Mouse (Mus musculus) spleen, postnatal 10 days (tissue): ENCODE results near the gene Brd9.

ENCODE experiments used
- DNase-seq, 2 experiments: peaks; one replicate each; pipeline ENCODE4 v3.0.0; 2021 to 2022; ENCODE audit warnings: low spot score in 2 of 2

Gene Brd9

GRCm38 (mm10) chr13:73937321-73938176 lies at the start of gene Brd9, which contains the start of gene Trip13:
TSS of gene Brd9 (plus strand) at chr13:73937811.
TSS of gene Trip13 (minus strand) at chr13:73937784.
- peak; percentile 95 to 97 for DNase-seq

GRCm38 (mm10) chr13:73892493-73893178 lies 45.0 kb upstream of the Brd9 start:
- no peak for DNase-seq

GRCm38 (mm10) chr13:73897561-73897960 lies 40.0 kb upstream of the Brd9 start:
- no peak for DNase-seq

- DNase-seq = no peak
Measured at GRCm38 (mm10) chr13:73907136-73907535, 30.5 kb upstream of the Brd9 start.

GRCm38 (mm10) chr13:73907683-73908412 lies 29.8 kb upstream of the Brd9 start:
- DNase-seq = peak in 1 of 2 experiments; percentile 32

- no peak for DNase-seq
Measured at GRCm38 (mm10) chr13:73913066-73913465, 24.5 kb upstream of the Brd9 start.

GRCm38 (mm10) chr13:73932201-73932600 lies 5.4 kb upstream of the Brd9 start:
- DNase-seq = no peak

GRCm38 (mm10) chr13:73936938-73937320 lies 682 bp upstream of the Brd9 start:
- DNase-seq = no peak

GRCm38 (mm10) chr13:73938177-73938560 lies 558 bp downstream of the Brd9 start:
- DNase-seq = peak in 1 of 2 experiments; percentile 17

- DNase-seq = no peak
Measured at GRCm38 (mm10) chr13:73939101-73939500, 1.5 kb downstream of the Brd9 start.

GRCm38 (mm10) chr13:73944606-73945005 lies 7.0 kb downstream of the Brd9 start:
- DNase-seq = no peak

GRCm38 (mm10) chr13:73953551-73954130 lies 16.0 kb downstream of the Brd9 start:
- DNase-seq = no peak

- DNase-seq = no peak
Measured at GRCm38 (mm10) chr13:73954666-73955065, 17.1 kb downstream of the Brd9 start.

GRCm38 (mm10) chr13:73955531-73955930 lies 17.9 kb downstream of the Brd9 start:
- no peak for DNase-seq

- DNase-seq = no peak
Measured at GRCm38 (mm10) chr13:73960117-73960652, 22.6 kb downstream of the Brd9 start.

- no peak for DNase-seq
Measured at GRCm38 (mm10) chr13:73961177-73961576, 23.6 kb downstream of the Brd9 start.

GRCm38 (mm10) chr13:73963551-73963950 lies 25.9 kb downstream of the Brd9 start, which contains the start of gene Zdhhc11:
TSS of gene Zdhhc11 (plus strand) at chr13:73963851.
- DNase-seq = no peak

- peak; percentile 16 to 31 for DNase-seq
Measured at GRCm38 (mm10) chr13:73970545-73971448, 33.2 kb downstream of the Brd9 start.

- DNase-seq = no peak
Measured at GRCm38 (mm10) chr13:73974523-73974922, 36.9 kb downstream of the Brd9 start.

GRCm38 (mm10) chr13:73976935-73977334 lies 39.3 kb downstream of the Brd9 start:
- DNase-seq = no peak
